Mouse (Mus musculus): Measurements from ENCODE around the gene Sost.
A peak's percentile ranks its signal among the peaks of the same experiment; 100 is the strongest.
"Not testable (repeated sequence)": the region's sequence is repeated elsewhere in the genome, so short reads cannot be mapped to it uniquely, and the experiment has no call there.

Sost gene

DNA sequence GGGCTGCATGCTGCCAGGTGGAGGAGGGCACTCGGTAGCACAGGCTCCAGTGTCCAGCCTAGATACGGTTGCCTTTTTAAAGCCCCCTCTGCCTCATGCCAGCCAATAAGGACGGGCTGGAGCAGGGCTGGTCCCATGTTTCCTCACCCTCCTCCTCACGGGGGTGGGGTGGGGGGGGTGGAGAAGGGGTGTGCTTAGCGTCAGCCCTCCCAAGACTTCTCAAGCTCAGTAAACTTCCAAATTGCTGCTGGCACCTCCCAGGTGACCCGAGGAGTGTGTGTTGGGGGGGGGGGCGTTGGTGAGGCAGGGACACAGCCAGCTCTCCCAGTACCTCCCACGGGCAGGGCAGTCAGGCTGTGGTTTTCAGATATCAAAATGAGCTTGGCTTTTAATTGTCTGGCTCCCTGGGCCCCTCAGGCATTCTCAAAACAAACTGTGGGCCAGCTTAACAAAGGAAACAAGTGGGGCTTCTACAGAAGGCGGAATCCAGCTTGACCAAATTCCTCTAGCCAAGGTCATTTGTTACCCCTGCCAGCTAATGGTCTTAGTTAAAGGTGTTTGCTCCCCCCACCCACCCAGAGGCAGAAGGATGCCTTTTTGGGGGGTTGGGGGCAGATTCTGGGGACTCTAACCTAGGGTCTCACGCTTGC lies at the start of gene Sost:
TSS of gene Sost (minus strand) at position 51 of the 650 bp plus-strand sequence.
- DNase-seq: no peak

DNA sequence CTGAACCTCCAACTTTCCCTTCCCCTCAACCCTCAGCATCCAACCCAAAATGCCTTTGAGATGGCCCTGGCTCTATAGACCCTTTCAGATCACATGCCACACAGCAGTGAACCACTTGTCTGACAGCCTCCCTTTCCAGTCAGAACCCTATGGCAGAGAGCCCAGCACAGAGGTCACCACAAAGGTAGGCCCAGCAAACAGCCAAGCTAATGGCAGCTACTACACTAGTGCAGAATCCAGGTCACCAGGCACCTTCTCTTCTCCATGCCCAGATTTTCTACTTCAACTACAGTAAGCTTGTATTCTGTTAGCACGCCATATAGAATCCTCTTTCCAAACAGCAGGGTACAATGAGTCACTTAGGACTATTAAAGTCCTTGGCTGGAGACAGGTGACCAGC lies 49.3 kb upstream of the Sost start:
- peak; percentile 95 for DNase-seq

DNA sequence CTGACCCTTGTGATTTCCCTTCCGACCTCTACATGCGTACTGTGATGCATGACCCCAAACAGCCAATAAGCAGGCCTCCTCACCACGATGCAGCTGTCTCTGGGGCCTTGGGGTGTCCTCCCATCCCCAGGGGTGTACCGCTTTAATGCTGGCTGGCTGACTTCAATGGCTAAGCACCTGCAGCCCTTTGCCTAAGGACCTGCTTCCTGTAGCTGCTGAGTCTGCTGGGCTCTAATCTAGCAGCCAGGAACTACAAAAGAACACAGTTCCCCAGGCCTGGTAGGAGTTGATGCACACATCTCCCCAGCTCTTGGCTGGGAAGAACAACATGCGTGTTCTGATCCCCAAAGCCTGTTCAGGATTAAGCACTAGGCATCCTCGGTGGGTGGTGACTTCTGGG lies 48.7 kb upstream of the Sost start:
- peak; percentile 83 for DNase-seq

DNA sequence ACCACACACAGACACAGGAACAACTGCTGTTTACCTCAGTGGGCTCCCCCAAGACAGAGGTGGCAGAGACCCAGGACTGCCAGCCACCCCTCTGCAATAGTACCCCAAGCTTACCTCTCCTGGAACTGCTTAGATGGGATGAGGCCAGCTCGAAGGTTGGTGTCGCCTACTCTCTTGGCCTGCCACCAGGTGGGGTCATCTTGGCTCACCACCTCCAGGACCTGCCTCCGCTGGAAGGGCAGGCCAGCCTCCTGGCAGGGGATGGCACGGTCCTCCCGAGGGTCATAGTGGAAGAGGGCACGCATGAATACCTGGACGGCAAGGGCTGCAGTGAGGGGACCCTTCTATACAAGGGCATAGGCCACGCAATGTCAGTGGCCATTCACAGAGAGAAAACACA lies 46.4 kb upstream of the Sost start:
- DNase-seq: no peak

DNA sequence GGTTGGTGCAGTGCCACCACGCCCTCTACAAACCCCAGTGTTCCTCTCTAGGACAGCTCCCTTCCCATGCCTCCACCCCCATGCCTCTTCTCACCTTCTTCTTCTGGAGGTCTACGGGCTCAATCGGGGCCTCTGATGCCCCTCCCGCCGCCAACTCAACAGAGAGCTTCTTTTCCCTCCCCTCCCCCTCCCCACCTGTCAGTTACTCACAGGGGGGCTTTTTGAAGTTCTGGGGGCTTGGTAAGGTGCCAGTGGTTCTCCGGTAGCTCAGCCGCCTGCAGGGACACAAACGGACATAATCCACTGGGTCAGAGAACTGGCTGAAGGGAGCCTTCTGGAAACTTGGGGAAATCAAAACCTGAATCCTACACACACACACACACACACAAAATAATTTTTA lies 44.7 kb upstream of the Sost start:
- no peak for DNase-seq

DNA sequence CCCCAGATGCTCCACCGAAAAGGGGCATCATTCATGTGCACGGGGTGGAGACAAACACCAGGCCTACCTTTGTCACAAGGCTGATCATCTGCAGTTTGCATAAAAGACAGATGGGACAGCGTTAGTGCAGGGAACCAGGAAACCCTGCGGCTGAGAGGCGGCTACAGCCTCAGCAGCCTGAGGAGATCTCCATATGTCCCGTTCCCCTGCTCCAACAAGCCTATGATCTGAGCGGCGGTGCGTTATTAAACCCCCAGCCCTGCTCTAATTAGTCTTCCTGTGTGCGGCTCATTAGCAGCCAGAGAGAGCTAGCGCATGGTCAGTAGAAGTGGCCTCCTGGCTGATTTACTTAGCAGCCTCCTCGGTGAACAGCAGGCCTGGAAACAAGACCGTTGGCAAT lies 43.3 kb upstream of the Sost start:
- peak; percentile 96 for DNase-seq

DNA sequence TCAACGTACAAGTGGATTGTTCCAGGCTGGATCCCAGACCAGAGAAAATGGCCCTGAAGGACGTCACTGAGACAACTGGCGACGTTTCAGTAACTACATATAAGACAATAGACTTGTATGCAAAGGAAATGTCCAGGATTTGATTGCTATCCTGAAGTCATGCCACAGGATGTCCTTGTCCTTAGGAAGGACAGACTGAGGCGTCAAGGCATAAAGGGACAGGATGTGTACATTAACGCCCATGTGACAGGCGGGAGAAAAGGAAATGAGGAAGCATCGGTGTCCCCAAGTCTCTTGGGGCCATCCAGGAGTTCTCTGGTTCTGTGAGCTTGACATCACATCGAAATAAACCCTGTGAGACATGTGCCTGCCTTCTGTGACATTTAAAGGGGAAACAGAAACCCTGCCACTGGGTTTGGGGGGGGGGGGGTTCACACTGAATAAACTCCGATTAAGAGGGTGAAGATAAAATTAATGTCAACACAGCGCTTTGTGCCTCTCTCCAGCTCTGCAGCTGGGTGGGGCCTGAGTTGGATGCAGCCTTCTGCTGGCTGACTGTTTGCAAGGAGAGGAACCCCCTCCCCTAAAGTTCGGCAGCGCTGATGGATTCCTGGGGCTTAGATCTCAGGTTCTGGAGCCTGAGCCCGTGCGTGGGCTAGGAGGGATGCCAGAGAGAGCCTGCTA lies 42.3 kb upstream of the Sost start:
- DNase-seq: no peak

DNA sequence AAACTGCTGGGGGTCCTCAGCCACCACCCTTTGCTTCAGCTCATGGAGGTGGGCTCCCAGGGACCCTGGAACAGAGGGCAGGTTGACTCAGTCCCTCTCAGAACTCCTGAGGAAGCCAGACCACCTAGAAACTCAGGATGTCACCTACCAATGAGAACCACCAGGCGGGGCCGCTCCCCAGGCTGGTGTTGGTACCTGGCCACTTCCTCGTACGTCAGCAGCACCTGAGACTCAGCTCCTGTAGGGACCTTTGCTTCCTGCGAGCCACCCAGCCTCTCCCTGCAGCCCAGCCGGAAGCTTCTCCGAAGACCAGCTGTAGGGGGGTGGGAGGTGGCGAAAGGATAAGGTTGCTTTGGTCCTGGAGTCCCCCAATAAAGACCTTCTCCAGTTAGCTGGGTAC lies 41.6 kb upstream of the Sost start:
- DNase-seq: no peak

DNA sequence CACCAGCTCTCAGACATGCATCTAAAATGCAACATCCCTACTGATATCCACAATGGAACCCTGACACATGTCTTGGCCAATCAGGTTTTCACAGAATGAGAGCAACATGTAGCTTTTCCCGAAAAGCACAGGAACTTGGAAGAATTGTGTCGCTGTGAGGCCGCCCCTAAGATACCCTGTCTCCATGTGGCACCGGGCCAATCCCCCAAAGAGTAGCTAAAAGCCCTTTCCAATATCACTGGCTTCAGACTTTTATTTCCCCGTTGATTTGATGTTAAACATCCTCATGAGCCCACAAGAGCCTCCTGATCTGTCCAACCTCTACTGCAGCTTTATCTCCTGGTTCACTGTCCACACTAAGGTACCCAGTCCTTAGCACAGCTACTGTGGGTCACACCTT lies 39.9 kb upstream of the Sost start:
- DNase-seq: no peak

DNA sequence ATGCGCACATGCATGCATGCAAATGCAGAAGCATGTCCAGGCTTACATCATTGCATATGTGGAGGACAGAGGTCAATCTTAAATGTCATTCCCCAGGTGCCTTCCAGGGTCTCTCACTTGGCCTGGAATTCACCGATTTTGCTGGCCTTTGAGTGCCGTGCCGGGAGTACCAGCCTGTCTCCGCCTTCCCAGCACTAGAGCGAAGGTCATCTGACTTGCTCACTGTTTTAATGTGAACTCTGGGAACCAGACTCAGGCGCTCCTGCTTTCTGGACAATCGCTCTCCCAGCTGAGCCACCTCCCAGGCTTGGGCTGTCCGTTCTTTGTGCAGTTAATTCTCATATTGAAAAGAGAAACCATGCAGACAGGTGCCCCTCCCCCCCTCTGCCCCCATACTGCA lies 39.5 kb upstream of the Sost start:
- DNase-seq: no peak

DNA sequence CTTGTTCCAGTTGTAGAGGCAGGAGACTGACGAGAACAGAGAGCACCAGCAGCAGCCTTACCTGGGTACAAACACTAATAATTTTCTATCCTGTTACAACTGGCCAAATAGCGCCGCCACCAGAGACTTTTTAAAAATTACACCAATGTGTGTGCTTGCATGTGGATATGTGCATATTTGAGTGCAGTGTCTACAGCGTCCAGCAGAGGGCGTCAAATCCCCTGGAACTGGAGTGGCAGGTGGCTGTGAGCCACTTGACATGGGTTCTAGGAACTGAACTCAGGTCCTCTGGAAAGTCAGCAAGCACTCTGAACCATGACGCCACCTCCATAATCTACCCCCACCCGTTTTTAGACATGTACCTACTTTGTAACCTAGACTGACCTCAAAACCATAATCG lies 37.4 kb upstream of the Sost start:
- no peak for DNase-seq

DNA sequence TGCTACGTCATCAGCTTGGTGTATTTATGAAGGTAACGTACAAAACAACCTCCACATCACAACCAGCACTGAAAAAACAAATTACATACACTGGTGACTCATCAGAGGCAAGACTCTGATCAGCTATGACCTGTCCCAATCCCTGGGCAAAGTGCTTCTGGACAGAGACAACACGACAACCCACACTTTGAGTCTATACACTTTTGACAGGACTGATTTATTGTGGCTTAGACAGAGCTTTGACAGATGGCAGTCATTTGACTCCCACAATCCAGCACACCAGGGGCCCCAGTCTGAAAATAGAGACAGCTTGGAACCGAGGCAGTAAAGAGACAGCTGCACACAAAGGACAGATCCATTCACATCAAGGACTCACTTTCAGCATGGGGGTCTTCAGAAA lies 32.7 kb upstream of the Sost start:
- no peak for DNase-seq

DNA sequence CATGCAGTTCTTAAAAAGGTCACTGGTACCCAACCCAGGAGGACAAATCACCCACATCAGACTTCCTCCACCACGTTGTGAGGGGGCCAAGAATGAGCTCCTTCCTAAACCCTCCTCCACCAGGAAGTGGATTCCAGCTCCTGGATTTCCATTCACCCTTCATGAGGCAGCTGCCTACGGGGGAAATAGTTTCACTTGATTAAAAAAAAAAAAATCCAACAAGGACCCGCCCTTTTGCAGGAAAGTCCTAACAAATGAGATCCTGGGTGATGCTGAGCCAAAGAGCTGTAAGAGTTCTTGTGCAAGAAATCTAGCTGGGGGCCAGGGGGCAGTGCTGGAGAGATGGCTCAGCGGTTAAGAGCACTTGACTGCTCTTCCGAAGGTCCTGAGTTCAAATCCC lies 31.4 kb upstream of the Sost start:
- peak; percentile 96 for DNase-seq

DNA sequence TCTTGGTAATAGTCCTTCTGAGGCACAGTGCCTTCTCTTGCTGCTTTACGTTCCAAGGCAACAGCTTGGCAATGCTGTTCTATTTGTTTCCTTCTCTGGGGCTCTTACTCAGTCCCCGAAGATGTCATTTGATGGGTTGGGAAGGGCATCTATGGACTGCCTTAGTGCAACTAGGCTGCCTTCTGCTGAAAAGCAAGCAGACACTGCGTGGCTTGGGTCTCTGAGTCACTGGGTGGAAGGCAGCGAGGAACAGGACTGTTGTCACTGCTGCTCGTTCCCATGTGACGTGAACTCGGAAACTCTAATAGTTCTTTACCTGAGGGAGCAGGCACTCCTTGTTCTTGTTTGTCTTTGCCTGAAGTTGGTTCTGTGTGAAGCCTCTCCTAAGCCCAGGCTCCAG lies 29.1 kb upstream of the Sost start:
- DNase-seq: peak; percentile 84

DNA sequence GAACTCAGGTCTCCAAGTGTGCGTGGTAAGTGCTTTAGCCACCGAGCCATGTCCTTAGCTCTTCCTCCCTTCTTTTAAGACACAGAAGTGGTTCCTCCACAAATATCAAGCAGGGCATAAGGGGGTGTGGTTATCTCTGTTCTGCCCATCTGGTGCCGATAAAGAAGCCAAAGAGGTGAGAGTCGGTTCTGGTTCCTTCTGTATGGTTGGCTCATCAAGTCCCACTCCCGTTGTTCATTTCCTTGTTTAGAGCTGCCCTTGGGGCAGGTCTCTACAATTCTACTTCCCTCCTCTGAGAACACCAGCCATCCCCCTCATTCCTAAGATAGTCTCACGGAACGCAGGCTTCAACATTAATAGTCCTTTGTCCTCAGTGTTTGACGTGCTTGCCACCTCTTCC lies 27.3 kb upstream of the Sost start:
- peak; percentile 94 for DNase-seq

DNA sequence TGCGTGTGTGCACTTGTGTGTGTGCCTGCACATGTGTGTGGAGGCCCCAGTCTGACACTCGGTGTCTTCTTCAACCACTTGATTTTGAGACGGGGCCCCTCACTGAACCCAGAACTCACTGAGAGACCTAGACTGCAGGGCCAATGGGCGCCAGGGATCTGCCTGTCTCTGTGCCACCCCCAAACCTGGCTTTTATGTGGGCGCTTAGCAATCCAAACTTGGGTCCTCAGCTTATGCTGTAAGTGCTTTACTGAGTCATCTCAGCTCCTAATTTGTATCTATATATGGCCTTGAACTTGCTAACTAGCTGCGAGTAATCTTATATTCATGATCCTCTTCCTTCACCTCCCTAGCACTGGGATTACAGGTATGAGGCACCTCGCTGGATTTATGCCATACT lies 25.6 kb upstream of the Sost start:
- DNase-seq: peak; percentile 87

DNA sequence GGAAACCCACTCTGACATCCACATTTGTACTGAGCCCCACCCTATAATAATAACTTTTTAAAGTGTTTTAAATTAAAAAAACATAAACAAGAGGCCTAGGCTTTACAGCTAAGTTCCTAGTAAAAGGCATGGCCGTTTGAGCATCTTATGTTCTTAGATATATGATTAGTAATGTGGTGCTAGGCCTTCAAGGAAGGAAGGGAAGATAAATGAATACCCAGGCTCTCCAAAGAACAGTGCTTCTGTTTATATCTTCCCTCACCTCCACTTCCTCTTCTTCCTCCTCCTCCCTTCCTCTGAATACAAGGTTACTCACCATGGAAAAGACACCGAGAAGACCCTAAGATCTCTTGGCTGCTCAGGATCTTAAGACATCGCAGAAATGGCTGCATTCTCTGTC lies 25.0 kb upstream of the Sost start:
- no peak for DNase-seq

DNA sequence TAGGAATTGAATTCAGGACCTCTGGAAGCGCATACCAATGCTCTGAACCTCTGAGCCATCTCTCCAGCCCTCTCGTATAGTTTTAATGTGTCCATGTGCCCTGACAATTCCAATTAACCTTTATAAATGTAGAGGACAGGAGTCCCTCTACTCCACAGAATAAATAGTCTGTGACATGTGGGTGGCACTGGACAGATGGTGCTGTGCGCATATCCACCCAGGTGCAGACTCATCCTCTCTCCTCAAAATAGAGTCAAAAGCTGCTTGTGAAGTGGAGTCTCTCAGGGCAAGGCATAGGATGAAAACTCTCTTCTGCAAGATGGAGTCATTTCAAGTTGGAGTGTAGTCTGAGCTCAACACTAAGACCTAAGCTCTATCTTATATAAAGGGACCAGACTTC lies 23.4 kb upstream of the Sost start:
- no peak for DNase-seq

DNA sequence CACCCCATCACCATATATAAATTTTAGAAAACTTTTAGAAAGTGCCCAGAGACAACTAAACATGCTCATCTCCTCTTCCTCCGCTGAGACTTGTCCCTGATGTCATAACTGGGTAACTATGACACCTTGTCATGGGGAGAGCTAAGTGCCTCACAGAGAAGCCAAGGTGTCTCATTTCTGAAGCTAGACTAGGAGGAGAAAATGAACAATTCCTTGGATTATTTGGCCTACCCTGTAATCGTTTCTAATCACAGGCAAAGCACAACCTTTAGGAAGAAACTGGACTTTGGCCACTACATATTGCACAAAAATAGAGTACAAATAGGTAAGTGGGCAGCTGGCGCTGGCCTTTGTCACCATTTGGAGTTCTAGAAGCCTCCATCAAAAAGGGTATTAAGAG lies 20.1 kb upstream of the Sost start, which contains the start of gene Dusp3:
TSS of gene Dusp3 (minus strand) at position 101 of the 400 bp plus-strand sequence.
- DNase-seq: no peak

DNA sequence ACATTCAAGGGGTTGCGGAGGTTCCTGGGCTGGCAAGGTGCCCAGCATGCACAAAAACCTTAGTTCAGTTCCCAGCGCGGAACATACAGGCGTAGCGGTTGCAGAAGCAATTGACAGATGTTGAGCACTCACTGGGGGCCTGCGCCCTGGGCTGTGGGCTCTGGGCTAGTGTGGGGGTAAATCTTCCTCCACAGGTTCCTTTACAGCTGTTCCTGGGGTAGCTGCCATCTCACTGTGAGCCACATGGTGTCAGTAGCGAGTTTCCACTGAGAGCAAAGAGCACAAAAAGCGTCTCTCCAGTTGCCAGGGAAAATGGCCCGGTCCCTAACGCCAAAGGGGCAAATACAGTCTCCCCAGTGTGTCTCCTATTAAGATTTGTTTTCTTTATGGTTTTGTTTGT lies 19.2 kb upstream of the Sost start:
- DNase-seq: peak; percentile 98

DNA sequence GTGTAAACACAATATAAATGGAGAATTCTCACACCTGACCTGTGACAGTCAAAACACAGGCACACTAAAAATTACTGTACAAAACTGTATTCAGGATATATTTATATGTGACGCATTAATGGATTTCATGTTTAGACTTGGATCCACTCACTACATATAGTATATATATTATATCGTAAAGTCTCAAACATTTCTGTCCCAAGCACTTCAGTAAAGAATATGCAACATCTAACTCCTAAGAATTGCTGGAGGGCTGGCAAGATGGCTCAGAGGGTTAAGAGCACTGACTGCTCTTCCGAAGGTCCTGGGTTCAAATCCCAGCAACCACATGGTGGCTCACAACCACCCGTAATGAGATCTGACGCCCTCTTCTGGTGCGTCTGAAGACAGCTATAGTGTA lies 18.6 kb upstream of the Sost start:
- DNase-seq: not testable (repeated sequence)

DNA sequence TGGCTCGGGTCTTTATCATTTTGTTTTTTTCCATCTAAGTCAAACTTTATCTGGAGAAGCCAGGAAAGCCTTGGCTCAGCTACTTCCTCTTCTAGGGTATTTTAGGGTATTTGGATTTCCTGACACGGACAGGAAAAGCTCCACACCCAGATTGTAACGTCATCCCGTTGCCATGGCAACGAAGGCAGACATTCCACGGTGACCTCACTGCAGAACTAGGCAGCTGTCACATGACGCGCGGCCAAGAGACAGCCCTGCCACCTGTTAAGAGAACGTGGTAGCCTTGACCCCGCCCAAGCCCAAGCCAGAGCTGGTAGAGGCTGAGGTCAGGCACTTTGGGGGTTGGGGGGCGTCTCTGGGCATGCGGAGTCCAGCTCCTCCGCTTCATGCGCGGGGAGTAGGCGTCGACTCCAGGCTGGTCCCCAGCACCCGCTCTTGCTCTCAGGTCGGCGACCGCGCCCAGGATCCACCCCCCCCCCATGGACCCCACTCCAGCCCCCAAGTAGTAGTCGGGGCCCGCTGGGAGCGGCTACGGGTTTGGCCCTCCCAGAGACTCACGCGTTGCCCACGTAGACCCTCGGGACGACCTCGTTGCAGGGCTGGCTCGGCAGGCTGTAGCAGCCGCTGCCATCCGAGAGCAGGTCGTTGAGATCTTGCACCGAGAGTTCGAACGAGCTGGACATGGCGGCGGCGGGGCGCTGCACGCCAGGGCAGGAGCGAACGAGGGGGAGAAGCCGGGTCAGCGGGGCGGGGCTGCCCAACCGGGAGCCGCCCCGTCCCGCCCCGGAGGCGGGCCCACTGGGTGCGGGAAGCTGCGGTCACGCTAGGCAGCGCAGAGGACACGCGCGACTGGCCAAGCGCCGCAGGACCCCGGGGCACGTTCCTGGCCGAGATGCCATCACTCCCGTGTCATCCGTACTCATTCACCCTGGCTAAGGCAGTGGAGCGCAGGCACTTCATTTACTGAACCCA lies 17.5 kb upstream of the Sost start, which contains the start of gene Cfap97d1:
TSS of gene Cfap97d1 (plus strand) at position 226 of the 972 bp plus-strand sequence.
- DNase-seq: peak; percentile 100

DNA sequence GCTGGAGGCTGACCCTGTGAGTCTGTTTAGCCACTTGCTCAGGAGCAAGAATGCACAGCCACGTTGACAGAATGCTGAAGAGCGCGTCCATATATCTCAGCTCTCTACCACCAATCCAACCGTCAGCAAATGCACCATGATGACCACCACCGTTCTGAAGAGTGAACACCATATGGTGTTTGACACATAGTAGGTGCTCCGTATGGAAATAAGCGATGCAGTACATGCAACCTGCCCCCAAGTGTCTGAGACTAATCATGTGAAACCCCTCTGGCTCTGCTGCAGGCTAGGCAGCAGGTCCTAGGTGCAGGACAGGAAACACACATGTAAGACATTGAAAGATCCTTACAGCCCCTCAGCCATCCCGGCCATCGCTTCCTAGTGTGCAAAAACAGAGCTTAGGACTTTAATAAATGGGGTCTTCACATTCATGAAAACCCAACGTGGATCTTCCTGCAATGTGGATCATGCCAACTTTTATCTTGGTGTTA lies 16.7 kb upstream of the Sost start:
- peak; percentile 95 for DNase-seq

Measured in heart, adult 11 months (tissue).